Mouse (Mus musculus): Measurements from ENCODE around the gene Acad11. TPM values are rescaled to one million over a fixed set of nuclear protein-coding genes. Genes with fewer than 3 reads are reported as not detected.

Acad11 gene
- polyA plus RNA-seq (2014; fragmentation: Nextera tagmentation; extraction: Ambion mirVana), result 7.4 and 7.9 TPM in 2 replicates

DNA sequence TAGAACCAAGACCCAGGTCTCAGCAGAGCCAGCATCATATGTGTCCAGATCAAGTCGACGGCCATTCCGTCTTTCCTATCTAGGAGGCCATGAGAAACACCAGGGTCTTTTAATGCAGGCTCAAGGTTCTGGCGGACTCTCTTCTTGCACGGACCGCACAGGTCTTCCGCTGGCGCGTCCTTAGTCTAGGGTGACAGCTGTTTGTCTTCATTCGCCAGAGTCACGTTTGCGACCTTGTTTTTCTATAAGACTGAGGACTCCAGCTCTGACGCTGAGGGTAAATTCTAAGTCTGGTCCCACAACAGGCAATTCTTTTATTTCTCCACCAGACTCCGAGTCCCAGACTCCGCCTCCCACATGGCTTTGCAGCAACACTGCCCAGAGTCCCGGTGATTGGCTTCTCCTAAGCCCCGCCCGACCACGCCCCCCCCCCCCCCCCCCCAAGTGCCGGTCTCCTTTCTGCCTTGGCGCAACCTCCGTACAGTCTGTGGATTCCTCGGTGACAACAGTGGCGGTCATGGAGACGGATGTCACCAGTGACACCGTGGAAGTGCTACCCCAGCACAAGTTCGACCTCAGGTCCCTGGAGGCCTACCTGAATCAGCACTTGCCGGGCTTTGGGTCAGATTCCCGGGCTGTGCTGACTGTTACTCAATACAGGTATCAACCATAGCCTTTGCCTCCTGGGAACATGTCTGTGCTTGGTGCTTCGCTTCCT is at the start of gene Acad11:
Gene Acad11 (plus strand): TSS at position 134 of the 718 bp plus-strand sequence.
- Histone ChIP-seq H3K27me3 (ENCODE audit: control insufficient read depth, insufficient read depth, low read length) (no peaks in the 10 kb centered on the region), H3K36me3 (ENCODE audit: control insufficient read depth, insufficient read depth, low read length) (peaks cover 10% of the 10 kb centered on the region; the same call in 1 of the 2 replicates), H3K9ac (replicated peaks; ENCODE audit: low read depth, low read length) (peak within 1 kb of the TSS; percentile 66), H3K4me3 (ENCODE audit: low read depth, low read length) (peak within 1 kb of the TSS; percentile 98), H3K4me2 (replicated peaks; ENCODE audit: low read depth, low read length) (peak within 1 kb of the TSS; percentile 71), H3K4me1 (ENCODE audit: control insufficient read depth, insufficient read depth, low read length) (peaks cover 14% of the 10 kb centered on the region), H3K27ac (ENCODE audit: low read length) (peak within 1 kb of the TSS; percentile 66), H3K9me3 (ENCODE audit: control insufficient read depth, low read depth, low read length) (no peaks in the 10 kb centered on the region)
- 1% methylated on average over 27 of the region's 30 CpGs for WGBS
- peak; percentile 94 for ATAC-seq (ENCODE audit: insufficient number of reproducible peaks, insufficient read depth, low FRiP score, low read depth)

DNA sequence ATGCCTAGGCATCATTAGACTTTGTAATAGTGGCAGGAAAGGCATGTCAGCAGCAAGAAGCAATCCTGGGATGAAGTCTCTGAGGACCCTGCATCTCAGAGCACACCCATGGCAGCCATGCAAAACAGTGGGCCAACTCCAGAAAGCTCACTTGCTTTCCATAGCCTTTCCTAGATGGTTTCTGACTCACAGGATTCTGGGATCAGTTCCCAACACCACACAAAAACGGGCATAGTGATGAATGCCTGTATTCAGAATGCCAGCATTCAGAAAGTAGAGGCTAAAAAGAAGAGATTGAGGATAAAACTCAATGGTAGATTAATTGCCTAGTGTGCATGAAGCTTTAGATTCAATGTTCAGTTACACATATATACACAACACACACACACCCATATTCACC is 48.7 kb upstream of the Acad11 start:
- peaks cover 3% of the 10 kb centered on the region for H3K36me3 ChIP-seq (ENCODE audit: control insufficient read depth, insufficient read depth, low read length)
- no peaks in the 10 kb centered on the region for H3K4me1 ChIP-seq (ENCODE audit: control insufficient read depth, insufficient read depth, low read length)
- H3K9ac ChIP-seq (replicated peaks; ENCODE audit: low read depth, low read length), result no peak overlapping the region
- ATAC-seq (ENCODE audit: insufficient number of reproducible peaks, insufficient read depth, low FRiP score, low read depth), result no peak
- H3K4me3 ChIP-seq (ENCODE audit: low read depth, low read length), result no peak overlapping the region
- H3K9me3 ChIP-seq (ENCODE audit: control insufficient read depth, low read depth, low read length), result no peaks in the 10 kb centered on the region
- H3K27me3 ChIP-seq (ENCODE audit: control insufficient read depth, insufficient read depth, low read length), result no peaks in the 10 kb centered on the region
- no peak overlapping the region for H3K4me2 ChIP-seq (replicated peaks; ENCODE audit: low read depth, low read length)
- 55% methylated on average over 1 of the region's 1 CpGs for WGBS
- no peak overlapping the region for H3K27ac ChIP-seq (ENCODE audit: low read length)

DNA sequence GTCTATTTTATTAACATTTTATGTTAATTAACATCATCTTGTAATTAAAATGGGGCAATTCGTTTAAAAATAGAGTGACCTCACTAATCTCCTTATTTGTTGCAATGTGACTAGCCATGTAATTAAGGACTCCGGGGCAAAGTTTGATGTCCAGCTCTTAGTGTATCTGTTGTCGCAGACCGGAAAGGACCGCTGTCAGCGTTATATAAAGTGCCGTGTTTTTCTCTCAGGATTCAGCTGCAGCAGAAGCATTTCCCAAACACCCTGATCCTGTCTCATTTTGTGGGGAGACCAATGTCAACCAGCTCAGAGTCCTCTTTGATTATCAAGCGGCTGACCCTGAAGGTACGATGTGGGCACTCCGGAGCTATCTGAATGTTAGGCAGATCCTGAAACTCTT is 42.2 kb upstream of the Acad11 start:
- no peaks in the 10 kb centered on the region for H3K4me1 ChIP-seq (ENCODE audit: control insufficient read depth, insufficient read depth, low read length)
- no peak overlapping the region for H3K4me2 ChIP-seq (replicated peaks; ENCODE audit: low read depth, low read length)
- no peak overlapping the region for H3K9ac ChIP-seq (replicated peaks; ENCODE audit: low read depth, low read length)
- H3K9me3 ChIP-seq (ENCODE audit: control insufficient read depth, low read depth, low read length), result no peaks in the 10 kb centered on the region
- no peak for ATAC-seq (ENCODE audit: insufficient number of reproducible peaks, insufficient read depth, low FRiP score, low read depth)
- peaks cover 6% of the 10 kb centered on the region; the same call in 1 of the 2 replicates for H3K36me3 ChIP-seq (ENCODE audit: control insufficient read depth, insufficient read depth, low read length)
- H3K4me3 ChIP-seq (ENCODE audit: low read depth, low read length), result no peak overlapping the region
- no peak overlapping the region for H3K27ac ChIP-seq (ENCODE audit: low read length)
- WGBS, result 96% methylated on average over 10 of the region's 10 CpGs
- H3K27me3 ChIP-seq (ENCODE audit: control insufficient read depth, insufficient read depth, low read length), result no peaks in the 10 kb centered on the region

DNA sequence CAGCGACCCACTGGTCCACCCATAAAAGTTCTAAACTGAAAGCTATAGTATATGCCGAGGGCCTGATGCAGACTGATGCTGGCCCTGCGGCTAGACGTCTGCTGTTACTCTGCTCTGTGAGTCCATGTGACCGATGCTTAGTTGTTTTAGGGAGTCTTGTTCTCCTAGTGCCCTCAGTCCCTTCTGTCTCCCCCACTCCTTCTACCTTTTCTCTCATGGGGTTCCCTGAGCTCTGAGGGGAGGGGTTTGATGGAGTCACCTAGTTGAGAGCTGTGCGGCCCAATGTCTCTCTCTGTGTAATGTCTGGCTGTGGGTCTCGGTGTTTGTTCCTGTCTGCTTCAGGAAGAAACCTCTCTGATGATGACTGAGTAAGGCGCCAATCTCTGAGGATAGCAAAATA is 36.0 kb upstream of the Acad11 start:
- no peak overlapping the region for H3K4me2 ChIP-seq (replicated peaks; ENCODE audit: low read depth, low read length)
- ATAC-seq (ENCODE audit: insufficient number of reproducible peaks, insufficient read depth, low FRiP score, low read depth), result no peak
- no peak overlapping the region for H3K4me3 ChIP-seq (ENCODE audit: low read depth, low read length)
- H3K36me3 ChIP-seq (ENCODE audit: control insufficient read depth, insufficient read depth, low read length), result peaks cover 6% of the 10 kb centered on the region
- H3K9ac ChIP-seq (replicated peaks; ENCODE audit: low read depth, low read length), result no peak overlapping the region
- 91% methylated on average over 8 of the region's 8 CpGs for WGBS
- no peaks in the 10 kb centered on the region for H3K4me1 ChIP-seq (ENCODE audit: control insufficient read depth, insufficient read depth, low read length)
- no peaks in the 10 kb centered on the region for H3K9me3 ChIP-seq (ENCODE audit: control insufficient read depth, low read depth, low read length)
- no peaks in the 10 kb centered on the region for H3K27me3 ChIP-seq (ENCODE audit: control insufficient read depth, insufficient read depth, low read length)
- no peak overlapping the region for H3K27ac ChIP-seq (ENCODE audit: low read length)

DNA sequence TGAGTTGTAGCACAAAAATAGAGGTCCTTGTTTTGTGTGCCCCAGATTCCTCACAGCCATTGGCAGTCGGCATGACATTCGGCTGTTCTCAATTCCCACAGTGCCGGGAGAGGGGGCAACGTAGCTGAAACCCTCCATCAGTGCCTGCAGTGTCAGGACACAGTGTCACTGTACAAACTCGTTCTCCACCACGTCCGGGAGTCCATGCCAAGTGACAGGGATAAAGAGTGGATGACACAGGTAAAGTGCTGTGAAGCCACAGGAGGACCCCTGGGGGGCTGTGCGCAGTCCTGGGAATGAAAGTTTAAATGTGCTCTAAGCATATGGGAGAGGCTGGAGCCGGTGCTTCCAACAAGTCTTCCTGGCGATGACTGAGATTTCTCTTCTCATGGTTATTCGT is 33.3 kb upstream of the Acad11 start:
- WGBS, result 92% methylated on average over 11 of the region's 11 CpGs
- Histone ChIP-seq H3K4me2 (replicated peaks; ENCODE audit: low read depth, low read length) (no peak overlapping the region), H3K36me3 (ENCODE audit: control insufficient read depth, insufficient read depth, low read length) (peaks cover 1% of the 10 kb centered on the region), H3K27me3 (ENCODE audit: control insufficient read depth, insufficient read depth, low read length) (no peaks in the 10 kb centered on the region), H3K27ac (ENCODE audit: low read length) (no peak overlapping the region), H3K4me1 (ENCODE audit: control insufficient read depth, insufficient read depth, low read length) (no peaks in the 10 kb centered on the region), H3K9ac (replicated peaks; ENCODE audit: low read depth, low read length) (no peak overlapping the region), H3K4me3 (ENCODE audit: low read depth, low read length) (no peak overlapping the region), H3K9me3 (ENCODE audit: control insufficient read depth, low read depth, low read length) (no peaks in the 10 kb centered on the region)
- ATAC-seq (ENCODE audit: insufficient number of reproducible peaks, insufficient read depth, low FRiP score, low read depth), result no peak

DNA sequence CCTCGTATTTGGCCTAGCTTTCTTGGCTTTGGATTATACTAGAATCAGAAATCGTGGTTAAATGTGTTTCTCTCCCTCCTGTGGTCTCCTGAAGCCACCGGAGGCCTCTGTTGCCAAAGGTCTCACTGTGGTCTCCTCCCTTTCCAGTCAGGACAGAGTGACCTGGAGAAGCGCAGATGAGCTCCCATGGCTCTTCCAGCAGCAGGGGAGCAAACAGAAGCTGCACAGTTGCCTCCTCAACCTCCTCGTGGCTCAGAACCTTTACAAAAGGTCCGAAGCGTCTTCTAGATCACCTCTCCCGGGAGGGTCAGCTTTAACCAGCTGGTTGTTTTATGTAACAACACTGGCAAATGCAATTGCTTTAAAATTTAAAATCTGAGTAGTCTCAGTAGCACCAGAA is 28.9 kb upstream of the Acad11 start:
- no peak for ATAC-seq (ENCODE audit: insufficient number of reproducible peaks, insufficient read depth, low FRiP score, low read depth)
- no peak overlapping the region for H3K4me3 ChIP-seq (ENCODE audit: low read depth, low read length)
- peaks cover 8% of the 10 kb centered on the region for H3K36me3 ChIP-seq (ENCODE audit: control insufficient read depth, insufficient read depth, low read length)
- no peaks in the 10 kb centered on the region for H3K4me1 ChIP-seq (ENCODE audit: control insufficient read depth, insufficient read depth, low read length)
- H3K4me2 ChIP-seq (replicated peaks; ENCODE audit: low read depth, low read length), result no peak overlapping the region
- no peaks in the 10 kb centered on the region for H3K9me3 ChIP-seq (ENCODE audit: control insufficient read depth, low read depth, low read length)
- 72% methylated on average over 8 of the region's 8 CpGs for WGBS
- H3K9ac ChIP-seq (replicated peaks; ENCODE audit: low read depth, low read length), result no peak overlapping the region
- no peak overlapping the region for H3K27ac ChIP-seq (ENCODE audit: low read length)
- no peaks in the 10 kb centered on the region for H3K27me3 ChIP-seq (ENCODE audit: control insufficient read depth, insufficient read depth, low read length)

DNA sequence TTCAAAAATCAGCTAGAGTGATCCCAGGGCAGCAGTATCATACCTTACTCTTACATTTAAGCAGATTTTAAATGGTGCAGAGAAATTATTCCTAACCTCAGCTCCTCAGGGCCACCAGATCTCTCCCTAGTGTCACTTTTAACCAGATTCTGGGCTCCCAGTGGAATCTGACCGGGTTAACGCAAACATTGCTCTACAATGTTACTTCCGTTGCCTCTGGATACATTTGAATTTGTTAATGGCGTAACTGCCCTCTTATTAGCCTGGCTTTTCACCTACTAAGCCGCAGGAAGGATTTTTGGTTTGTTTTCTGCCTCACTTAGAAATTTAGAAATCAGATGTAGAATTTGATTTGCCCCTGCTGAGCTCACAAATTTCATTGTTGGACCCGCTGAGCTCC is 28.5 kb upstream of the Acad11 start:
- Histone ChIP-seq H3K27me3 (ENCODE audit: control insufficient read depth, insufficient read depth, low read length) (no peaks in the 10 kb centered on the region), H3K4me3 (ENCODE audit: low read depth, low read length) (no peak overlapping the region), H3K36me3 (ENCODE audit: control insufficient read depth, insufficient read depth, low read length) (peaks cover 8% of the 10 kb centered on the region), H3K4me1 (ENCODE audit: control insufficient read depth, insufficient read depth, low read length) (no peaks in the 10 kb centered on the region), H3K9me3 (ENCODE audit: control insufficient read depth, low read depth, low read length) (no peaks in the 10 kb centered on the region), H3K27ac (ENCODE audit: low read length) (no peak overlapping the region), H3K4me2 (replicated peaks; ENCODE audit: low read depth, low read length) (no peak overlapping the region), H3K9ac (replicated peaks; ENCODE audit: low read depth, low read length) (no peak overlapping the region)
- WGBS, result 68% methylated on average over 6 of the region's 6 CpGs
- no peak for ATAC-seq (ENCODE audit: insufficient number of reproducible peaks, insufficient read depth, low FRiP score, low read depth)

DNA sequence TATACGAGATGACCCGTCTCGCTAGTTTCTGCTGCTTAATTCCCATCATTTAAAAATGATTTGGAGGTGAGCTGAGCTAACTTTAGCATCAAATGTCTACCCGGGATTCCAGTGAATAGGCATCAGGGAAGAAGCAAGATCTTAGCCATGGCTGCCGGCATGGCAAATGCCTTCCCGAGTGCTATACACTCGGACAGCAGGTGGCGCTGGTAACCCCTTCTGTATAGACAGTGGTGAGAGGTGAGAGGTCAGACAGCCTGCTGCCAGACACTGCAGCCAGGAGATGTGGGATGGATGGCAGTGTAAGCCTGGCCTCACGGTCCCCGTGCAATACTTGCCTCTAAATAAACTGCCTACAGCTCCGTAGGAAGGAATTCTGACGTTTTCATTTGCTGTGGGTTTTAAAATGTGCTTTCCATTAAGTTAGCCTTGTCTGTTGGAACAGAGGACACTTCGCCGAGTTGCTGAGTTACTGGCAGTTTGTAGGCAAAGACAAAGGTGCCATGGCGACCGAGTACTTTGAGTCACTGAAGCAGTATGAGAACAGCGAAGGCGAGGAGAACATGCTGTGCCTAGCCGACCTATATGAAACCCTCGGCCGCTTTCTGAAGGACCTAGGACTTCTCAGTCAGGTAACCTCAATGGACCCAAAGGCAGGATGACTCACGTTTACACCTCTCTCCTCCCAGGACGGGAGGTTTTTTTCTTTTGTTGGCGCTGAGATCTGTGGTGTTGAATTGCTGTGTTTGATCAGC is 27.7 kb upstream of the Acad11 start:
- Histone ChIP-seq H3K4me3 (ENCODE audit: low read depth, low read length) (no peak overlapping the region), H3K9ac (replicated peaks; ENCODE audit: low read depth, low read length) (no peak overlapping the region), H3K9me3 (ENCODE audit: control insufficient read depth, low read depth, low read length) (no peaks in the 10 kb centered on the region), H3K27ac (ENCODE audit: low read length) (no peak overlapping the region), H3K36me3 (ENCODE audit: control insufficient read depth, insufficient read depth, low read length) (peaks cover 8% of the 10 kb centered on the region), H3K4me1 (ENCODE audit: control insufficient read depth, insufficient read depth, low read length) (no peaks in the 10 kb centered on the region), H3K27me3 (ENCODE audit: control insufficient read depth, insufficient read depth, low read length) (no peaks in the 10 kb centered on the region), H3K4me2 (replicated peaks; ENCODE audit: low read depth, low read length) (no peak overlapping the region)
- 51% methylated on average over 24 of the region's 24 CpGs for WGBS
- no peak for ATAC-seq (ENCODE audit: insufficient number of reproducible peaks, insufficient read depth, low FRiP score, low read depth)

All from stomach, embryonic 14.5 days (tissue).